Mouse (Mus musculus): ENCODE results near the gene Lgals1.

Gene Lgals1

DNA sequence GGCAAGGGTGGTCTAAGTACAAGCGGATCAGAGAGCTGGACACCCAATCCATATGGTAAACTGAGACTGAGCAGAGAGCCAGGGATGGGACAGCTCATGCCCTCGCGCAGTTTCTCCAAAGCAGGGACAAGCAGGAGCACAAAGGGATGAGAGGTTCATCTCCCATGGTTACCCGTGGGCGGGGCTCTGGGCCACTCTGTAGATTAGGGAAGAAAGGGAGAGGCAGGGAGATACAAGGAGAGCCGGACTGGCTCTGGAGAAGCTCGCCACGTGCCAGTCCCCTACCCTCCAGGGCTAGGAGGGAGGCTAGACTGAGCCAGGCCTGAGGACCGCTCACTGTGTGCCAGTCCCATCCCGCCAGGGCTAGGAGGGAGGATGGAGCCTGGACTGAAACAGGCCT is 10.8 kb downstream of the Lgals1 start:
- DNase-seq (ENCODE audit: low spot score in 2 of 2) = no peak

DNA sequence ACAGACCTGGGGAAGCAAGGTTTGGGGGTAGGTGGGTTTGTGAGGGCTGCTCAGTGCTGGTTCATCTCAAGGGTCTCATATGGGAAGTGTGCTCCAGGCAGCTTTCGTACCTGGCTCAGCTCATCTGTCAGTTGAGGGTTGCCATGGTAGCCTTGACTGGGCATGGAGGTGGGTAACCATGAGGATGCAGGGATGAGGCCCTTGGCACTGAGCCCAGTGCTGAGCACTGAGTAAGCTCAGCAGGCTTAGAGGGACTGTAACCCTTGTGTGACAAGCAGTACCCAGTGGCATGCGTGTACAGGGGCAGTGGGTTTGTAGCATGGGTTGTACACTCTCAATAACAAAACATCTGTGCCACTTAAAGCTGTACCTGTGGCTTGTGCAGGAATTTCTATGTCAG is 11.4 kb downstream of the Lgals1 start:
- DNase-seq (ENCODE audit: low spot score in 2 of 2) = no peak

DNA sequence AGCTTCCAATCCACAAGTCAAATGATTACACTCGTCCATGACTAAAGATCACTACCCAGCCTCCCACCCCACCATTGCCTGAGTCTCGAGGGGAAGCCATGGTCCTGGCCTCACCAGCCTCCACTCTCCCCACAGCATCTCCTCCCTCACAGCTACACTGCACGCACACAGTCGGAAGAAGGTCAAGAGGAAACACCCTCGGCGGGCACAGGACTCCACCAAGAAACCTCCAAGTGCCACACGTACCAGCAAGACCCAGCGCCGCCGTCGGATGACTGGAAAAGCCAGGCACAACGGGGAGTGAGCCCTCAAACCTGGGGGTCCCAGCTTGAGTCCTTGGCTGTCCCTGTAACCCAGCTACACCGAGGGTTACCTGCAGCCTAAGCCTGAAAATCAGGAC is 13.8 kb downstream of the Lgals1 start:
- no peak for DNase-seq (ENCODE audit: low spot score in 2 of 2)

DNA sequence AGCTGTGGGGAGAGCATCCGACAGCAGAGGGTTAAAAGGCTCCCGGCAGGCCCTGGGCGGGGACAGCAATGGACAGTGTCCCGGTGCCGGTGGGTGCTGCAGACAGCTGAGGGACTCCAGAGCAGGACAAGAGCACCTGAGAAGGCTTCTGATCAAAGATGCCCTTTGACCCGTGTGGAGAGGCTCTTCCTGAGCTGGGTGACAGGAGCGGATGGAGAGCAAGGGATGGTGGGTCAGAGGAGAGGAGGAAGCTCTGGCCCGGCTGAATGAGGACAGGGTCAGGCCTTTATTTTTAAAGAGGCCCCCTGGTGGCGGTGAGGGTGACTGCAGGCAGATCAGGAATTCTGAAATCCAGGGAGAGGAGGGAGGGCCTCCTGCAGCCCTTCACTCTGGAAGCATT is 16.1 kb downstream of the Lgals1 start:
- peak; percentile 65 to 79 for DNase-seq (ENCODE audit: low spot score in 2 of 2)

DNA sequence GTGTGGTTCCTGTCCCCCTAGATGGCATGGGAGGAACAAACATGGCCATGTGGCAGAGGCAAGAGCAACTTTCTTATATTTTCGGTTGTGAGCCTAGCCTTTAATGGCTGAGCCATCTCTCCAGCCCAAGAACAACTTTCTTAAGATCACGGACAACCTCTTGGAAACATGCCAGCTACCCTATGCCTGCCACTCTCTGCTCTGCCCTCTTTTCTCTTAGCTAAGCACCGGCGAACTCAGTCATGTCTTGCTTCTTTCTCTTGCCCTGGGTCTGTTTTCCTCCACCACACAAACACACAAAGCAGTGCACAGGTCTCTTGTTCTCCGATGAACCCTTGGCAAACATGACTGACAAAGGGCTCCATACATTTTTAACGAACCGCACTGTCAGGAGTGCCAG is 19.7 kb downstream of the Lgals1 start:
- no peak for DNase-seq (ENCODE audit: low spot score in 2 of 2)

DNA sequence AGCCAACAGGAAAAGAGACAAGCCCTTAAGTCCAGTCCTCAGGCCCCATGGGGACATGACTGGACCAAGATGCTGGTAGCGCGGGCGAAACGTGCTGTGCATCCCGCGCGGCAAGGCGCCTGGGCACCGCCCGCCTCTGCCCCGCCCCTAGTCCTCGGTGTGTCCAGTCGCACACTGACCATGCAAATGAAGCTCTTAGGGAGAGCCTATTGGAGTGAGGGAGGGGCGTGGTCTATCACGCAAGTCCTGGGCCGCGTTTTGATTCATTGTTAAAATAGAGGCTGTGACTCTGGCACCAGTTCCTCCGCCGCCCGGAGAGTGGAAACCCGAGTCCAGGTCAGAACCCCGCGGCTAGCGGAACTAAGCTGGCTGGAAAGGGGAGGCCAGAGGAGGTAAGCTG is 21.1 kb downstream of the Lgals1 start, which contains the start of gene Triobp:
TSS of gene Triobp (plus strand) at position 68 of the 400 bp plus-strand sequence.
- peak; percentile 38 to 79 for DNase-seq (ENCODE audit: low spot score in 2 of 2)

DNA sequence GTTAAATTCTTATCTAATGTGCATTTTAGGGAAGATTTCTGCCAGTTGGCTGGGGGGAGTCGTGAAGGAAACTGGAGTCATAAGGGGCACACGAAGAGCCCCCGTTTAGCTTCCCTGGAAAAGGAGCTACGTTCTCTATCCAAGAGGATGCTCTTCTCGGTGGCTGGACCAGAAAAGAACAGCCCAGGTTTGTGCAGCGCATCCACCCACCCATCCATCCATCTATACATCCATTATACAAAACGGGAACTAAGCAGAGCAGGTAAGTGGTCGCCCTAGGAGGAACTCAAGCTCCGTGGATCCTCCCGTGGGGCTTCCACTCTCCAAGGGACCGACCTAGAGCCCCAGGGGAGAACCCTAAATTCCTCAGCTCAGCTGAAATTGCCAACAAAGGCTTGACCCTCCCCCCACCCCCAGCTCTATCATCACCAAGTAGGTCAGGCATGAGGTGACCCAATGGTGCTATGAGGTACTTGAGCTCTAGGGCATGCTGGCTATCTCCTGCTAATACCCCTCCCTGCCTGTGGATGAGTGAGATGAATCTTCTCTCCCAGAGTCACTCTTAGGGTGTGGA is 21.7 kb downstream of the Lgals1 start:
- no peak for DNase-seq (ENCODE audit: low spot score in 2 of 2)

DNA sequence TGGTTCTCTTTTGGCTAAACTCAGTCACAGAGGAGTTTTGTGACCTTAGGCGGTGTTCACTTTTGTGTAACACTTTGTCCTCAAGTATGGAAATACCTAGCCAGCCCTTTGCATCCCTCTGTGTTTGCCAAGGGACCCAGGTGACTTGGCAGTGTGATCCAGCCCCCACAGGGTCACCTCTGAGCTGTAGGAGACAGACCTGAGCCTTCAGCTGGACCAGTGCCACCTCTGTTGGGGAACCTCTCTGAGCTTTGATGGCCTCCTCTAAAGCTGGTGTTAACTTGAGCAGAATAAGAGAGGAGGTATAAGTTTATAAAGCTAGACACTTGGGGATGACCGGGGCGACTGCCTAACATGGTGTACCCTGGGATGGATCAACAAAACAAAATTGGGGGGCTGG is 22.4 kb downstream of the Lgals1 start:
- no peak for DNase-seq (ENCODE audit: low spot score in 2 of 2)

DNA sequence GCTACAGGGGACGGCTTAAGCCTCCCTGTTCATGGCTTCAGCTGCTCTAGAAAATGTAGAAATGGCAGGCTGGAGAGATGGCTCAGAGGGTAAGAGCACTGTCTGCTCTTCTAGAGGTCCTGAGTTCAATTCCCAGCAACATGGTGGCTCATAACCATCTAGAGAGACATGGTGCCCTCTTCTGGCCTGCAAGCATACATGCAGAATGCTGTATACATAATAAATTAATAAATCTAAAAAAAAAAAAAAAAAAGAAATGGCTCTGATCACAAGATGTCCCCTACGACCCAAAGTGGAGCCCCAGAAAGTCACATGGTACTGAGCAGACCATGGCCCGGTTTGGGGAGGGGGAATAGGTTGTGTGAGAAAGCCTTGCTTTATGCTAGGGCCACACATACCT is 29.1 kb downstream of the Lgals1 start:
- no peak for DNase-seq (ENCODE audit: low spot score in 2 of 2)

DNA sequence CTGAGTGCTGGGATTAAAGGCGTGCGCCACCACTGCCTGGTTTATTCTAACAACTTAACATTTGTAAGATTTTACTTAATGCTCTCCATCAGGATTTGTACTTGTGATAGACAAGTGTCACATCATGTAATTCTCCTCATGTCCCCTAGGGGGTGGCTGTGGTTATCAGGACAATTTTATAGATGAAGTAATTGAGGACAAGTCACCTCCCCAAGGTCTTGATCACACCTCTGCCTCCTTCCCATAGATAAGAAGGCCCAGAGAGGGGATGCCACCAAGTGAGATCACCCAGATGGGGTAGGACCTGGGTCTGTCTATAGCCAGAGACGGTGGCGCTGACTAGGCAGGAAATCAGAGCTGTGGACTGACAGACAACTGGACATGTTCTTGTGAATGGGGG is 29.8 kb downstream of the Lgals1 start:
- DNase-seq (ENCODE audit: low spot score in 2 of 2) = no peak

DNA sequence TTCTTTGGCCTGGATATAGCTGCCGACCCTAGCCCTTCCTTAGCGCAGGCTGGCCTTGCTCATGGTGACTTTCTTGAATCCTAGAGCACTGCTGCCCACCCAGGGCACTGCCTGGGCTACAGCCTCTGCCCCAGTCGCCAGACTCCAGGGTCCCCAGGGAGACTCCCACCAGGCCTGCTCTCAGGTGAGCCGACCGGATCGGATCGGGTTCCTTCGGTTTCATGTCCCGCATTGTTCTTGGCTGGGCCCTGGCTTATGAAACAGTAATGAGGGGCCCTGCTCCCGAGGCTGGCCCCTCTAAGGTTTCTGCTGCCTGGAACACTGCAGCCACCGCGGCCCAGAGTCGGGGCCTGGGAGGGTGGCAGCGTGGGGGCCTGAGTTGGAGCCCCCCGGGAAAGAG is 30.5 kb downstream of the Lgals1 start:
- DNase-seq (ENCODE audit: low spot score in 2 of 2) = no peak

DNA sequence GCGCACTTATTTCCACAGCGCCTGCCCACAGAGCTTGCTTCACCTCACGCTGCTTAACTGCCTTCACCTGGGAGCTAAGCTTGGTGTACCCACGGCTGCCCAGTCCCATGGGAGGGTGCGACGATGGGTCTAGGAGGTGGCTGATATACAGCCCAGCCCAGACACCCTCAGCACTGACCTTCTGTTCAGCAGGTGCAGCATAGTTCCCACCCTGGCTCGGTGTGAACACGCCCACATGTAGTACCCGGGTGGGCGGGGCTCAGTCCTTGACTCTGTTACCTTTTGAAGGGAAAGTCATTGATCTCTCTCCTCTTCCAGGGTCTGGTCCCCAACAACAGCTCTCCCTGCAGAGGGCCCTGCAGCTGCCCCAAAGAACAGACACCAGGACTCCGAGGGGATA is 33.0 kb downstream of the Lgals1 start:
- no peak for DNase-seq (ENCODE audit: low spot score in 2 of 2)

DNA sequence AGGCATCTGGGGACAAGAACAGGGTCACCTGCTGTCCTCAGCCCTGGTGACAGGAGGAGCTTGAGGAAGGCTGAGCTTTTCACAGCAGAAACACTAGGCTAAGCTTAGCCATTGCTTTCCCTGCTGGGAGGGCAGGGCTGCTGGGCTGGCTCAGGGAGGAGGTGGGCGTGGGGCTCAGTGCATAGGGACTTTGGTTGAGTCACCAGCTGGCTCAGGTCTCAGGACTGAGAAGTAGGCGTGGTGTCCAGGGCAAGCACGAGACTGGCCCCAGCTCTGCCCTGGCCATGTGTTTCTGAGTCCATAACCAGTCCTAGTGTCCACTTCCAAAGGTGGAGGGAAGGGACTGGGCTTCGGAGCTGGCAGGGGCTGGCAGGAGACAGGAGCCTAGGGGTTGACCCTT is 33.6 kb downstream of the Lgals1 start:
- no peak for DNase-seq (ENCODE audit: low spot score in 2 of 2)

DNA sequence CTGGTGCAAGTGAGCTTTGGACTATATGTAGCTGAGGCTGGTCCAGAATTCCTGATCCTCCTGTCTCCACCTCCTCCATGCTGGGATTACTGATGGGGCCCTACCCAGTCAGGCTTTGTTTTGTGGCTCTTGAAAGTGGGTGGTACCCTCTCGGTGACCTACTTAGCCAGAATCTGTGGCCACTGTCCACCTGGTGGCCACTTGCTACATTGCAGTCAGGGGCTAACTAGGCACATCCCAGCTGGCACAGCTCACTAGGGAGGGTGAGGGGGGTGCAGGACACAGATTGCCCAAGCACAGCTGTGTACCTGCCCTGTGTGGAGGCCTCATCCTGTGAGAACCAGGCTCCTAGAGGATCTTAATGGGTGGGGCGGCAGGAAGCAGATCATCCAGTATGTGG is 36.4 kb downstream of the Lgals1 start:
- peak in 1 of 2 experiments; percentile 77 for DNase-seq (ENCODE audit: low spot score in 2 of 2)

DNA sequence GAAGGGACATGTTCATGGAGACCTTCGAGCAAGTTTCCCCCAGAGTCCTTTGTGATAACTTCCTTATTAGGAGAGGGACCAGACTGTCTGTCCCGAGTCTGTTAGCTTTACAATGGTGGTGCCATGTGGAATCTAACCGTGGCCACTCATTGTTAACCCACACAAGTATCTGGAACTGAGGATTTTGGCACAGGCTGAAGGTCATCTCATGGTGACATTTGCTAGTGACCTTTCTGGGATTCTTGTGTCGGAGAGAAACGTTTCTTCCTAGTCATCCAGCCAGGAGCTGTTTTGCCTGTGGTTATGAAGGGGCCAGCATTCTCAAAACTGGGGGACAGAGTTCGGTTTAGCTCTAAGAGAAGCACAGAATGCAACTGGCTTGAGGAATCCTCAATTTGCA is 45.1 kb downstream of the Lgals1 start:
- no peak for DNase-seq (ENCODE audit: low spot score in 2 of 2)

DNA sequence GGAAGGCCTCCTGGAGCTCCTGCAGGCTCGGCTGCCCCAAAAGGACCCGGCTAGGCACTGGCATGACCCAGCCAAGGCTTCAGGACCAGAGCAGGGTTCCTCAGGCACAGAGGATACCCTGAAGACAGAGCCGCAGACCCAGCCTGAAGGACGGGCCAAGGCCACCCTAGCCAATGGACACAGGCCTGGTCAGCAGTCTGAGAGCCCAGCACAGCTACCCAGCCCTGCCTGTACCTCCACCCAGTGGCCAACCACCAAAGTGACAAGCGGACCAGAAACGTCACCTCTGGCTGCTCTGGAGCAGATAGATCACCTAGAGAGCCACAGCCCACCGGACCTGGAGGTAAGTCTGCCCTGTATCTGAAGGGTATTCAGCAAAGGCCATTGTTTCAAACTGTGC is 47.4 kb downstream of the Lgals1 start:
- DNase-seq (ENCODE audit: low spot score in 2 of 2) = no peak

DNA sequence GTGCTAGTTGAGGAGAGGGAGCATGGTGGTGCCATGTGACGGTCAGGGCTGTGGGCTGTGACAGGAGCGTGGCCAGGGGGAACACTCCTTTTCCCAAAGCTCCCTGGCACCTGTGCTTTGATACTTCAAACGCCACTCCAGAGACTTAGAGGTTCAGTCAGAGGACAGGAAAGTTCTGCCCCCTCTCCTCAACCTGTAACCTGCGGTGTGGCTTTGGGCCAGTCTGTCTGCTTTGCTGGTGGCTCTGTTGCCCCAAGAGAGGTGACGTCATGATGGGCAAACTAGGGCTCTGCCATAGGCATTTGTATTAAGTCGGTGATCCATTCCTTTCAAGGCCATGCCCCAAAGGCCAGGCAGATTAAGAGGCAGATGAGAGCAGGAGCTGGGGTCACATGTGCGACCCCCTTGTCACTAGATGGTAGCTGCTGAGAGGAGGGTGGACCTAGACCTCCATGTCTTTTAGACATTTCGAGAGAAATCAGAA is 51.2 kb downstream of the Lgals1 start:
- DNase-seq (ENCODE audit: low spot score in 2 of 2) = no peak

DNA sequence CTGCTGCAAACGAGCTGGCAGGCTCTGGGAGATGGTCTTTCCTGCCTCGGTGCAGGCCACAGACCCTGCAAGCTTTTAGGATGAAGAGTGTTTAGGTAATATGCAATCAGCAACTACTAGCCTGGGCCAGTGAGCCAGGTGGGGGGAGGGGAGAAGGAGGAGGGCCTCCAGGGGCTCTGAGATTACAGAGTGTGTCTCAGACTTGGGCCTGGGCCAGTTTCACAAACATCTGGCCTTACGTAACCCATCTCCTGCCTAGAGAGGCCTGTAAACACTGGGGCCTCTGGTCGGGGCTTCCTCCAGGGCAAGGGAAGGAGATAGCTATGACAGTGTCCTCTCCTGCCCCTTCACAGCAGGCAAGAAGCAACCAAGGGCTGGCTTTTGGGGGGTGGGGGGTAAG is 52.4 kb downstream of the Lgals1 start:
- peak; percentile 26 to 73 for DNase-seq (ENCODE audit: low spot score in 2 of 2)

Data from spleen, postnatal 10 days (tissue).